Mouse (Mus musculus) cerebellum, postnatal 14 days (tissue): ENCODE measurements around the gene Kifc3.

Experiments
- DNase-seq, 2 experiments: peaks; one replicate each; pipeline ENCODE4 v3.0.0; 2021; ENCODE audit warnings: mixed read lengths in 2 of 2

Gene Kifc3

DNA sequence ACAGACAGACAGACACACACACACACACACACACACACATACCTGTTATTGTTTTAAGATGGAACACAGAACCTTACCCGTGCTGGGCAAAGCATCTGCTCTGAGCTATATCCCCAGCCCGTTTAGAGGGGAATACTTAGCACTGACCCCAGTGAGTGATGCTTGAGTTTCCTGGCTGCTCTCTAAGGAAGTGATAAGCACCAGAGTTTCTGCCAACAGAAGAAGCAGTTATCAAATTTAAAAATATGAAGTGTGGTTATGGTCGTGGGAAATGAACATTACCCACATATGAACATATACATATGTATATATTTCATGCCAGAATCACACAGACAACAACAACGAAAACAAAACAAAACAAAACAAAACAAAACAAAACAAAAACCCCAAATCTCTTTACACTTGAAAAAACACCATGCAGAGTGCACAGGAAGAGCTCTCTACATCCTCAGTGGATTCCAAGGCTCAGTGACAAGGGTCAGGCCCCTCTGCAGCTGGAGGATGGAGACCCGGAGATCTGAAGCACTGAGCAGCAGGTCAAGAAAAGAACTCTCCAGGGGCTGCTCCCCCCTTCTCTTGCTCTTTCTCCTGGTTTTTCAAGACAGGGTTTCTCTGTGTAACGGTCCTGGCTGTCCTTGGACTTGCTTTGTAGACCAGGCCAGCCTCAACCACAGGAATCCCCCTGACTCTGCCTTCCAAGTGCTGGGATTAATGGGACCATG, 142.6 kb downstream of the Kifc3 start:
- DNase-seq: no peak

DNA sequence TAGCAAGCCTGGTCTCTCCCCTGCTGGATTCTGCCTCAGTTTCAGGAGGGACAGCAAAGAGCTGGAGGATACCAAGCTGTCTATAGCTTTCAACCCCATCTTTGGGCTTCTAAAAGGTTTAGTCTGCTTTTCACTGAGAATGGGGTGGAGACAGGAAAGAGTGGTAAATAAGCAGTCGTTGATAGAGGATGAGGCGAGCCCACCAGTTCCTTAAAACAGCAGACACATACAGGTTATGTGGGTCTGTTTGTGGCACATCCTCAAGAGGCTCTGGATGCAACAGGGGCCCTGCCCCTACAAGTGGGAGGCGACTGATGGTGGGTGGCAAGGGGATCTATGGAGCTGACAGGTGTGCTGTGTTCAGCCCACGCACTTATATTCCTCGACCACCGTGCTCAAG, 144.0 kb downstream of the Kifc3 start:
- no peak for DNase-seq

DNA sequence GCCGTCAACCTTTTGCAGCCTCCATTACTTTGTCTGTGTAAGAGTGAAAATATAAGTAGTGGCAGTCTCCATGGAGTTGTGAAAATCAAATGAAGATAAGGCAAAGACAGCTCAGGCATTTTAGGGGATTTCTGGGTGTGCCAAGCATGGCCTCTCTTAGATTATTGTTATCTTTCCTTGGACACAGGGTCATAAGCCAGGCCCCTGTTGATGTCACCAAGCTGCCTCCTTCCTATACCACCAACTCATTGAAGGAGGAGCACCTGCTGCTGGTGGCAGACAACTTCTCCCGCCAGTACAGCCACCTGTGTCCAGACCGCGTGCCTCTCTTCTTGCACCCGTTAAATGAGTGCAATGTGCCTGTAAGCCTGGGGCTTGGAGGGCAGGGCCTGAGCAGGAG, 146.2 kb downstream of the Kifc3 start:
- no peak for DNase-seq

DNA sequence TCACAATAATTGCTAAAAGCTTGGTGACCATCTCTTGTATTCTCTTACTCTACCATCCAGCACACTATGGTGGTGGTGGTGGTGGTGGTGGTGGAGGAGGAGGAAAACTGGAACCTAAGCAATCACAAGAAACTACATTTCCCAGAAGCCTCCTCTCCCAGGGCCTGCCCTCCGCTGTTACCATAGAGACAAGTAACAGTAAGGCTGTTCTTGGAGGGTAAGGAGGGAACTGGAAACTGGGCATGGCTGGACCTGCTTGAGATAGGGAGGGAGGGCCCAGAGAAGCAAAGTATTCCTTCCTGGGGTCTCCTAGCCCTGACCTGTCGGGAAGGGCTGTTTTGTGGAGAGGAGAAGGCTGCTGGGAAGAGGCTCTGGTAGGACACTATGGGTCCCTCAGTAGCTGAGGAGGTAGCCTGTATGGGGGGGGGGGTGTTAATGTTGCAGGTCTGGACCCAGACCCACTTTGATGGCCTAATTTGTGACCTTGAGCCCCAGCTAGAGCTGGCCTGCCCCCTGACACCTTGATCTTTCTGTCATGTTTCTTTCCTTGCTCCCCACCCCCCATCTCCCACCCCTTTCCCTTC, 147.6 kb downstream of the Kifc3 start, which contains the start of gene Drc7:
Gene Drc7, plus strand, starts transcription at position 177 of the 584 bp plus-strand sequence.
- DNase-seq: no peak

DNA sequence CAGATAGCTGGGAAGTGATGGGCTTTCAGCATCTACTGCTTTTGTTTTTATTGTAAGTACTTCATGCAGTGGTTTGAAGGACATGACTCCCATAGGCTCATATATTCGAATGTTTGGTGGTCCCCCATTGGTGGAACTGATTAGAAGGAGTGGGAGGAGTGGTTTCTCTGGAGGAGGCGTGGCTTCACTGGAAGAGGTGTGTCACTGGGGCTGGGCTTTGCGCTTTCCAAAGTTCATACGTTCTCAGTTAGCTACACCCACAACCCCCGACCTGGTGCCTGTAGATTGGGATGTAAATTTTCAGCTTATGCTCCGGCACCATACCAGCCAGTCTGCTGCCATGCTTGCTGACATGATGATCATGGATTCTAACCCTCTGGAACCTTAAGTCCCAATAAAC, 148.2 kb downstream of the Kifc3 start:
- DNase-seq: no peak
